Mouse (Mus musculus) midbrain, embryonic 11.5 days (tissue): Measurements from ENCODE around the gene Zfp266. TPM values are rescaled to one million over a fixed set of nuclear protein-coding genes. Genes with fewer than 3 reads are reported as not detected.

Experiments
- ATAC-seq: fragments of 200-750 bp; cut with Nextera tagmentation; 2 replicates; pipeline ENCODE4 v1.8.0; 2017; ENCODE audit warnings: moderate TSS enrichment, moderate library complexity; ENCODE audit not compliant: low FRiP score
- DNase-seq: peaks from one replicate; pipeline ENCODE4 v3.0.0; 2015; ENCODE audit warnings: low spot score; ENCODE audit errors: missing footprints
- H3K27ac ChIP-seq: fragments of 300-500 bp; sonication (generic); 2 replicates; pipeline ENCODE4 v1.5.1; 2014; ENCODE audit warnings: low read depth, low read length
- H3K27me3 ChIP-seq: fragments of 300-500 bp; sonication (generic); 2 replicates; pipeline ENCODE4 v1.6.1; 2014; ENCODE audit warnings: mild to moderate bottlenecking, low read length, moderate library complexity, mixed read lengths; ENCODE audit not compliant: control insufficient read depth, insufficient read depth
- H3K36me3 ChIP-seq: fragments of 300-500 bp; sonication (generic); 2 replicates; pipeline ENCODE4 v1.6.1; 2014; ENCODE audit warnings: mild to moderate bottlenecking, low read length, moderate library complexity, mixed read lengths; ENCODE audit not compliant: control insufficient read depth, insufficient read depth
- H3K4me1 ChIP-seq: fragments of 300-500 bp; sonication (generic); 2 replicates; pipeline ENCODE4 v1.6.1; 2014; ENCODE audit warnings: low read length; ENCODE audit not compliant: control insufficient read depth, insufficient read depth
- H3K4me2 ChIP-seq: fragments of 300-500 bp; sonication (generic); 2 replicates; pipeline ENCODE4 v1.6.1; 2014; ENCODE audit warnings: mild to moderate bottlenecking, moderate library complexity
- H3K4me3 ChIP-seq: fragments of 300-500 bp; sonication (generic); 2 replicates; pipeline ENCODE4 v1.5.1; 2014; ENCODE audit warnings: low read depth, low read length
- H3K9ac ChIP-seq: fragments of 300-500 bp; sonication (generic); 2 replicates; pipeline ENCODE4 v1.6.1; 2014; ENCODE audit warnings: low read length
- H3K9me3 ChIP-seq: fragments of 300-500 bp; sonication (generic); 2 replicates; pipeline ENCODE4 v1.6.1; 2016; ENCODE audit warnings: low read length; ENCODE audit not compliant: control insufficient read depth
- WGBS: fragments of 180-500 bp; shearing (Covaris S2); extraction: QIAGEN DNeasy Blood & Tissue Kit; methylation state at CpG from one replicate; pipeline ENCODE4 v1.1.7; 2014; 5-methylcytosine and 5-hydroxymethylcytosine counted together
- polyA plus RNA-seq: library from polyadenylated mRNA; unstranded; fragments of >200 nt; fragmentation: Nextera tagmentation; extraction: Ambion mirVana; gene quantifications from 2 replicates; pipeline ENCODE4 v1.2.1, GENCODE M21; 2014

Gene Zfp266
- polyA plus RNA-seq, 1 experiment from 2014 or later, result 127 TPM

DNA sequence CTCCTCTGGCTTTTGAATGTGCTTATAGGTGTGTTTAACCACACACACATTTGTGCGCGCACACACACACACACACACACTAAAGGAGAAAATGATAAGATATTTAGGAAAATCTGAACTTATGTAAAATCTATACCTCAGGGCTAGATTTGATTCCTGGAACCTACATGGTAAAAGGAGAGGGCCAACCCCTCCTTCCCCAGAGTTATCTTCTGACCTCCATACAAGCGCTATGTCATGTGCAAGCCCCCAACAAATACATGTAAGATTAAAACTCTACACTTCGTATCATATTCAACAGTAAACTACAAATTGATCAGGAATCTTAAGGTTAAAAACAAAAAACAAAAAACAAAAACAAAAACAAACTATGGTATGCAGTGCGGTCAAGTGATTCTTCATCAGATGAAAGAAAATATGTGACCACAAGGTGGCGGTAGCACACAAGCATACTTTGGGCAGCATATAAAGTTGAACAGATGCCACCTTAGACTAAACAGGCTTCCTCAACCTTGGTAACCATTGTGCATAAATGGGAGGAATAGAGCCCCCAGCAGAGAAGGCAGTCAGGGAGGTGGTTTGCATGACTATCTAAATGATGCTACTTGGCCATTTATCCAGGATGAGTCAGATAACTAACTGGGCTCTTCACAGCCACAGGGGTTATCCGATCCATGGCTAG lies 54.3 kb downstream of the Zfp266 start:
- no peak overlapping the region for H3K27ac ChIP-seq
- no peak overlapping the region for H3K9ac ChIP-seq
- H3K4me1 ChIP-seq, result no peaks in the 10 kb centered on the region
- peak; percentile 75 for ATAC-seq
- H3K4me3 ChIP-seq, result no peak overlapping the region
- 56% methylated on average over 7 of the region's 7 CpGs for WGBS
- DNase-seq, result peak; percentile 96
- no peaks in the 10 kb centered on the region for H3K27me3 ChIP-seq
- peaks cover 11% of the 10 kb centered on the region for H3K9me3 ChIP-seq
- peaks cover 26% of the 10 kb centered on the region for H3K36me3 ChIP-seq
- no peak overlapping the region for H3K4me2 ChIP-seq

DNA sequence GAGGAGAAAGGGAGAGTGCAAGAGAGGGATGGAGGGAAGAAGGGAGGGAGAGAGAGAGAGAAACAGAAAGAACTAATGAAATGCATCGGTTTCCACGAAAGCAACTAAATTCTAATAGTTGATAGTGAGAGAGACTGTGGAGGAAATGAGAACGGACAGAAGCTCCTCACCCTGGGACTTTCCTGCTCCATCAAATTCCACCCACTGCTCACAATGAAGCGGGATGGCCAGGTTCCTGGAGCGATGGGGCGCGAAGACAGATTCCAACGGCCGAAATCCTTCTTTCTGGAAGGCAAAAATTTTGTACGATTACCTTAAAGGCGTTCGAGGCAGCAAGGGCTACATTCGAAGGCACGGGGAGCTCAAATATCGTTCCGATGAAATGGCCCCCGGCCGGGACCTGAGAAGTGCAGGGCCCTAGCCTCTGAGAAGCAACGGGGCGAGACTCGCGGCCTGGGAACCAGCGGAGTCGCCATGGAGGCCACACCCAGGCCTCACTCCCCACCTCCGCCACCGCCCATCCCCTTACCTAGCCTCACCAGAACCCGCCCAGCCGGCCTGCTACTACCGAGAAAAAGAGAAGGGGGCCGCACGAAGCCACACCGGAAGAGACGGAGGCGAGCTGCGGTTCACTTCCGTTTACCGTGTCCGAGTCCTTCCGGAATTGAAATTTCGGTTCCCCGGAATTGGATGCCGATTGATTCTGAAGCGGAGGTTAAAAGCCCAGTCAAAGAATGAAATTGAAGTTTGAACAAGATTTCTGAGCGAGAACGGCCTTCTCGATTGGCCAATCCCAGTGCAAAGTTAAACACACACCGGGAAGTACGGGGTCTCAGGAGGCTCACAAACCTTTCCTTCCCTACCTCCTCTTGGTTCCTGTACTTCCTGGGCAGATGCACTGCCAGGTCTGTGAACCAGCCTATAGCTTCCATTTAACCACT lies 61.6 kb downstream of the Zfp266 start, which contains the start of gene Zfp26:
Gene Zfp26, minus strand, starts transcription at position 786 of the 941 bp plus-strand sequence.
- Histone ChIP-seq H3K4me1 (peaks cover 6% of the 10 kb centered on the region), H3K36me3 (peaks cover 9% of the 10 kb centered on the region), H3K27me3 (no peaks in the 10 kb centered on the region), H3K27ac (peak within 1 kb of the TSS; percentile 81), H3K9ac (peak within 1 kb of the TSS; percentile 96), H3K4me2 (peak within 1 kb of the TSS; percentile 89), H3K9me3 (no peaks in the 10 kb centered on the region), H3K4me3 (peak within 1 kb of the TSS; percentile 90)
- DNase-seq (peak; percentile 98), ATAC-seq (peak; percentile 93)
- WGBS, result under 1% methylated on average over 44 of the region's 48 CpGs

DNA sequence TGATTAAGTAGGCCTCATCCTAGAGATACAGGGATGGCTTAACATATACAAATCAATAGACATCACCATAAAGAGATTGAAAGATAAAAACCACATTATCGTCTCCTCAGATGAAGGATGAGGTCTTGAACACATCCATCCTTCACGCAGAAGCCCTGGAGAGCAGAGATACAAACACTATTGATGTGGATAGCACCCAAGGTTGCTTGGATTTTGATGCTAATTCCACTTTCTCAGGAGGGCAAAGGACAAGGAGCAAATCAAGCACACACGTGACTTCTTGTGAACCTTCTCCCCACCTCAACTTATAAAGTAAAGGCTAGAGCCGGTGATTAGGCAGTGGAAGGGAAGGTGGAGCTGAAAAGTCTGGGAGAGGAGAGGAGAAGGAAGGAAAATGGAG lies 67.6 kb downstream of the Zfp266 start:
- Histone ChIP-seq H3K27ac (no peak overlapping the region), H3K9me3 (no peaks in the 10 kb centered on the region), H3K9ac (no peak overlapping the region), H3K4me2 (no peak overlapping the region), H3K36me3 (peaks cover 17% of the 10 kb centered on the region), H3K4me1 (peaks cover 3% of the 10 kb centered on the region; the same call in 1 of the 2 replicates), H3K27me3 (no peaks in the 10 kb centered on the region), H3K4me3 (no peak overlapping the region)
- DNase-seq (peak; percentile 66), ATAC-seq (no peak)
- WGBS, result 90% methylated on average over 4 of the region's 4 CpGs

DNA sequence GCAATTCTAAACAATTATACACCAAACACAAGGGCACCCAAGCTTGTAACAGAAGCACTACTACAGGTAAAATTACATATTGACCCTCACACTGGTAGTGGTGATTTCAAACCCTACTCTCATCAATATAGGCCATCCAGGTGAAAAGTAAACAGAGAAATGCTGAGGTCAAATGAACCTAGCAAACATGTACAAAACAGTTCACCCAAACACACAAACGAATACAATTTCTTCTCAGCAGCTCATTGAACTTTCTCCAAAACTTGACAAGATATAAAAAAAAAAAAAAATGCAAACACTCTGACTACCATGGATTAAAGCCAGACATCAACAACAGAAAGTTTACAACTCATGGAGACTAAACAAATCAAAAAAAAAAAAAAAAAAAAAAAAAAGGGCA lies 69.7 kb downstream of the Zfp266 start:
- no peaks in the 10 kb centered on the region for H3K4me1 ChIP-seq
- H3K9ac ChIP-seq, result no peak overlapping the region
- no peak overlapping the region for H3K4me2 ChIP-seq
- no peak overlapping the region for H3K4me3 ChIP-seq
- no peaks in the 10 kb centered on the region for H3K27me3 ChIP-seq
- 97% methylated on average over 1 of the region's 1 CpGs for WGBS
- ATAC-seq (no peak), DNase-seq (peak; percentile 54)
- H3K9me3 ChIP-seq, result no peaks in the 10 kb centered on the region
- peaks cover 14% of the 10 kb centered on the region for H3K36me3 ChIP-seq
- H3K27ac ChIP-seq, result no peak overlapping the region

Other genes starting within 250 kb of the Zfp266 start
- gene Olfr39, start 239.1 kb downstream of the Zfp266 start, polyA plus RNA-seq, result not detected in 2 replicates
- gene Olfr873, start 222.9 kb downstream of the Zfp266 start, polyA plus RNA-seq, result not detected in 2 replicates
- gene Olfr18, start 185.3 kb downstream of the Zfp266 start, polyA plus RNA-seq, result 0.05 TPM in 1 of 2 replicates, not detected in the other
- gene Zfp560, start 136.2 kb downstream of the Zfp266 start, polyA plus RNA-seq, result 35.6 and 38.2 TPM in 2 replicates
- gene Zfp26, start 61.3 kb downstream of the Zfp266 start, polyA plus RNA-seq, result 30.9 and 34.9 TPM in 2 replicates
- 37.3 and 41.7 TPM in 2 replicates for gene Zfp426, start 28.7 kb downstream of the Zfp266 start, polyA plus RNA-seq
- 23.8 and 24.8 TPM in 2 replicates for gene Zfp846, start 59.9 kb upstream of the Zfp266 start, polyA plus RNA-seq
- 459 TPM in 2 replicates for gene Ubl5, start 121.5 kb upstream of the Zfp266 start, polyA plus RNA-seq
- 10.5 and 12.0 TPM in 2 replicates for gene Fbxl12, start 123.3 kb upstream of the Zfp266 start, polyA plus RNA-seq
- 60.8 and 64.6 TPM in 2 replicates for gene Pin1, start 130.7 kb upstream of the Zfp266 start, polyA plus RNA-seq
- 33.6 and 35.3 TPM in 2 replicates for gene Olfm2, start 224.9 kb upstream of the Zfp266 start, polyA plus RNA-seq